Mouse (Mus musculus): ENCODE data around the gene Twf1. TPM values are rescaled to one million over a fixed set of nuclear protein-coding genes. Genes with fewer than 3 reads are reported as not detected.

Twf1 gene
- polyA plus RNA-seq, 1 experiment, result 54.2 TPM

- H3K27ac ChIP-seq (ENCODE audit: insufficient read depth, low read depth, low read length), result peak overlapping the region; percentile 50; the same call in 1 of the 2 replicates
- TF ChIP-seq CTCF (conservative IDR thresholded peaks at IDR 0.05; ENCODE audit: insufficient read depth, insufficient read length, low read depth, low read length), result no peak
- no peak for TF ChIP-seq POLR2A (IDR thresholded peaks at IDR 0.05; ENCODE audit: low read depth, low read length)
- H3K4me1 ChIP-seq (ENCODE audit: control insufficient read depth, insufficient read depth, low read length), result peaks cover 7% of the 10 kb centered on the region; the same call in 1 of the 2 replicates
- no peak for DNase-seq
- 52% methylated on average over 4 of the region's 4 CpGs for WGBS
- H3K27me3 ChIP-seq (replicated peaks; ENCODE audit: control insufficient read depth, insufficient read depth, low read length), result no peaks in the 10 kb centered on the region
- no peak overlapping the region for H3K4me3 ChIP-seq (ENCODE audit: insufficient read depth, low read depth, low read length)
- H3K36me3 ChIP-seq (ENCODE audit: control insufficient read depth, insufficient read depth, low read length), result no peaks in the 10 kb centered on the region
Measured at GRCm38 (mm10) chr15:94591356-94591755, 1.7 kb upstream of the Twf1 start.

GRCm38 (mm10) chr15:94590083-94590482, 394 bp upstream of the Twf1 start:
- DNase-seq, result no peak
- WGBS, result 9% methylated on average over 8 of the region's 8 CpGs
- H3K27ac ChIP-seq (ENCODE audit: insufficient read depth, low read depth, low read length), result peak overlapping the region; percentile 66; the same call in 1 of the 2 replicates

GRCm38 (mm10) chr15:94587826-94588715, 1.6 kb downstream of the Twf1 start:
- Histone ChIP-seq H3K27ac (ENCODE audit: insufficient read depth, low read depth, low read length) (no peak overlapping the region), H3K4me3 (ENCODE audit: insufficient read depth, low read depth, low read length) (no peak overlapping the region), H3K36me3 (ENCODE audit: control insufficient read depth, insufficient read depth, low read length) (peaks cover 4% of the 10 kb centered on the region; the same call in 1 of the 2 replicates), H3K4me1 (ENCODE audit: control insufficient read depth, insufficient read depth, low read length) (peaks cover 7% of the 10 kb centered on the region; the same call in 1 of the 2 replicates), H3K27me3 (replicated peaks; ENCODE audit: control insufficient read depth, insufficient read depth, low read length) (no peaks in the 10 kb centered on the region)
- DNase-seq, result no peak
- 65% methylated on average over 9 of the region's 9 CpGs for WGBS
- TF ChIP-seq CTCF (conservative IDR thresholded peaks at IDR 0.05; ENCODE audit: insufficient read depth, insufficient read length, low read depth, low read length) (no peak), POLR2A (IDR thresholded peaks at IDR 0.05; ENCODE audit: low read depth, low read length) (no peak)

More at GRCm38 (mm10) chr15:94590083-94590482, 394 bp upstream of the Twf1 start:
- H3K27me3 ChIP-seq (replicated peaks; ENCODE audit: control insufficient read depth, insufficient read depth, low read length), result no peaks in the 10 kb centered on the region
- peak overlapping the region; percentile 64 for H3K4me3 ChIP-seq (ENCODE audit: insufficient read depth, low read depth, low read length)
- TF ChIP-seq POLR2A (IDR thresholded peaks at IDR 0.05; ENCODE audit: low read depth, low read length) (no peak), CTCF (conservative IDR thresholded peaks at IDR 0.05; ENCODE audit: insufficient read depth, insufficient read length, low read depth, low read length) (no peak)
- H3K4me1 ChIP-seq (ENCODE audit: control insufficient read depth, insufficient read depth, low read length), result peaks cover 7% of the 10 kb centered on the region; the same call in 1 of the 2 replicates
- H3K36me3 ChIP-seq (ENCODE audit: control insufficient read depth, insufficient read depth, low read length), result 0 out of 2 replicates have a peak, but pooled peaks cover under 1% of the 10 kb centered on the region

- Histone ChIP-seq H3K4me3 (ENCODE audit: insufficient read depth, low read depth, low read length) (no peak overlapping the region), H3K27me3 (replicated peaks; ENCODE audit: control insufficient read depth, insufficient read depth, low read length) (no peaks in the 10 kb centered on the region)
Measured at GRCm38 (mm10) chr15:94584738-94585137, 5.0 kb downstream of the Twf1 start.

GRCm38 (mm10) chr15:94583153-94583552, 6.5 kb downstream of the Twf1 start:
- TF ChIP-seq POLR2A (IDR thresholded peaks at IDR 0.05; ENCODE audit: low read depth, low read length) (no peak), CTCF (conservative IDR thresholded peaks at IDR 0.05; ENCODE audit: insufficient read depth, insufficient read length, low read depth, low read length) (no peak)
- Histone ChIP-seq H3K27me3 (replicated peaks; ENCODE audit: control insufficient read depth, insufficient read depth, low read length) (no peaks in the 10 kb centered on the region), H3K4me1 (ENCODE audit: control insufficient read depth, insufficient read depth, low read length) (peaks cover 5% of the 10 kb centered on the region; the same call in 1 of the 2 replicates), H3K36me3 (ENCODE audit: control insufficient read depth, insufficient read depth, low read length) (peaks cover 8% of the 10 kb centered on the region), H3K27ac (ENCODE audit: insufficient read depth, low read depth, low read length) (no peak overlapping the region), H3K4me3 (ENCODE audit: insufficient read depth, low read depth, low read length) (no peak overlapping the region)
- 77% methylated on average over 10 of the region's 10 CpGs for WGBS
- DNase-seq, result no peak

More at GRCm38 (mm10) chr15:94584738-94585137, 5.0 kb downstream of the Twf1 start:
- Histone ChIP-seq H3K4me1 (ENCODE audit: control insufficient read depth, insufficient read depth, low read length) (peaks cover 5% of the 10 kb centered on the region; the same call in 1 of the 2 replicates), H3K36me3 (ENCODE audit: control insufficient read depth, insufficient read depth, low read length) (peaks cover 8% of the 10 kb centered on the region), H3K27ac (ENCODE audit: insufficient read depth, low read depth, low read length) (no peak overlapping the region)
- DNase-seq, result no peak
- WGBS, result 82% methylated on average over 4 of the region's 4 CpGs
- TF ChIP-seq CTCF (conservative IDR thresholded peaks at IDR 0.05; ENCODE audit: insufficient read depth, insufficient read length, low read depth, low read length) (peak; percentile 39), POLR2A (IDR thresholded peaks at IDR 0.05; ENCODE audit: low read depth, low read length) (no peak)

GRCm38 (mm10) chr15:94582000-94582593, 7.6 kb downstream of the Twf1 start:
- peak; percentile 78 for DNase-seq
- Histone ChIP-seq H3K4me3 (ENCODE audit: insufficient read depth, low read depth, low read length) (no peak overlapping the region), H3K27ac (ENCODE audit: insufficient read depth, low read depth, low read length) (no peak overlapping the region), H3K27me3 (replicated peaks; ENCODE audit: control insufficient read depth, insufficient read depth, low read length) (no peaks in the 10 kb centered on the region), H3K36me3 (ENCODE audit: control insufficient read depth, insufficient read depth, low read length) (peaks cover 8% of the 10 kb centered on the region), H3K4me1 (ENCODE audit: control insufficient read depth, insufficient read depth, low read length) (peaks cover 5% of the 10 kb centered on the region; the same call in 1 of the 2 replicates)
- WGBS, result 32% methylated on average over 7 of the region's 7 CpGs
- no peak for TF ChIP-seq POLR2A (IDR thresholded peaks at IDR 0.05; ENCODE audit: low read depth, low read length)
- TF ChIP-seq CTCF (conservative IDR thresholded peaks at IDR 0.05; ENCODE audit: insufficient read depth, insufficient read length, low read depth, low read length), result no peak

Measured in kidney, adult 2 months (tissue).